Mouse (Mus musculus): ENCODE results near the gene Mtcl1.

GRCm38 (mm10) chr17:66335568-66335967 is 114.0 kb downstream of the Mtcl1 start:
- TF ChIP-seq CTCF (IDR thresholded peaks at IDR 0.05; ENCODE audit: low read depth) (no peak), EP300 (IDR thresholded peaks at IDR 0.05; ENCODE audit: low read depth) (no peak)

All from liver, embryonic 14.5 days (tissue).